Mouse (Mus musculus) hindbrain, embryonic 13.5 days (tissue): ENCODE measurements around the gene Camkk1. TPM values are rescaled to one million over a fixed set of nuclear protein-coding genes. Genes with fewer than 3 reads are reported as not detected.

Experiments used
- ATAC-seq: fragments of 200-750 bp; cut with Nextera tagmentation; 2 replicates; pipeline ENCODE4 v1.8.0; 2017; ENCODE audit warnings: moderate TSS enrichment; ENCODE audit not compliant: low FRiP score
- H3K27ac ChIP-seq: fragments of 300-500 bp; sonication (generic); 2 replicates; pipeline ENCODE4 v1.5.1; 2015; ENCODE audit warnings: inconsistent platforms, mild to moderate bottlenecking, moderate library complexity
- H3K27me3 ChIP-seq: fragments of 300-500 bp; sonication (generic); 2 replicates; pipeline ENCODE4 v1.6.1; 2015; ENCODE audit warnings: mild to moderate bottlenecking, inconsistent platforms
- H3K36me3 ChIP-seq: fragments of 300-500 bp; sonication (generic); 2 replicates; pipeline ENCODE4 v1.6.1; 2015; ENCODE audit warnings: mild to moderate bottlenecking, inconsistent platforms
- H3K4me1 ChIP-seq: fragments of 300-500 bp; sonication (generic); replicated peaks from 2 replicates; pipeline ENCODE4 v1.6.1; 2015; ENCODE audit warnings: inconsistent platforms
- H3K4me2 ChIP-seq: fragments of 300-500 bp; sonication (generic); 2 replicates; pipeline ENCODE4 v1.6.1; 2015; ENCODE audit warnings: inconsistent platforms, mild to moderate bottlenecking, moderate library complexity
- H3K4me3 ChIP-seq: fragments of 300-500 bp; sonication (generic); 2 replicates; pipeline ENCODE4 v1.5.1; 2015; ENCODE audit warnings: mild to moderate bottlenecking, inconsistent platforms
- H3K9ac ChIP-seq: fragments of 300-500 bp; sonication (generic); 2 replicates; pipeline ENCODE4 v1.6.1; 2015; ENCODE audit warnings: mild to moderate bottlenecking, inconsistent platforms
- H3K9me3 ChIP-seq: fragments of 300-500 bp; sonication (generic); 2 replicates; pipeline ENCODE4 v1.6.1; 2016; ENCODE audit warnings: inconsistent platforms
- WGBS: fragments of 180-500 bp; shearing (Covaris S2); methylation state at CpG from one replicate; pipeline ENCODE4 v1.1.7; 2015; 5-methylcytosine and 5-hydroxymethylcytosine counted together
- polyA plus RNA-seq: library from polyadenylated mRNA; unstranded; fragments of >200 nt; fragmentation: Nextera tagmentation; extraction: Ambion mirVana; gene quantifications from 2 replicates; pipeline ENCODE4 v1.2.1, GENCODE M21; 2015

The Camkk1 gene
- polyA plus RNA-seq: 21.5 and 23.1 TPM in 2 replicates

DNA sequence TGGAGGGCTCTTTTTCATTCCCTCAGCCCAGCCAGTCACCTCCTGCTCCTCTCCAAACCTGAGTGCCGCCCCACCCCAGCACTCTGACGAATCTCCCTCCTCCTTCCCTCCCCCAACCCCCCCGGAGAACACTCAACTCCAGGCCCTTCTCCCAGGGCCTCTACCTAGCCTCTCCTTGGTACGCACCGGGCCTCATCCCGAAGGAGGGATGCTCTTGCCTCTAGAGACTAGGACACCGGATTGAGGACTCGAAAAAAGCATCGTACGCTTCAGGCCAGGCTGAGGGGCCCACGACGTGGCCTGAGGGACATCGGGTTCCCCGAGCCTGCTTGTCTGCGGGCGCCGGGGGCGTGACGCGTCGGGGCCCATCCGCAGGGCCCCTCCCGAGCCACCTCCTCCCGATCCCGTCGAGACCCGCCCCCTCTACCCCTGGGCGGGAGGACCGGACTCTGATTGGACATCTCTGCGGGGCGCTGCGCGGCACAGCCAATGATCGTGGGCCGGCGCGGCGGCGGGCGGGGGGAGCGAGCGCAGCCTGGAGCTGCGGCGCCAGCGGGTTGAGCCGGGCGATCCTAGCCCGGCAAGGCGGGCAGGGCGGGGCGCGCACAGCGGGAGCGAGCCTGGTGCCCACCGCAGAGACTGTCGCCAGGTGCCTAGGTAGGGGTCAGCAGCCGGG lies at the start of gene Camkk1:
Gene Camkk1 (plus strand): TSS at position 538 of the 676 bp plus-strand sequence.
- Histone ChIP-seq H3K4me2 (peak within 1 kb of the TSS; percentile 93), H3K9me3 (no peaks in the 10 kb centered on the region), H3K4me1 (peaks cover 44% of the 10 kb centered on the region), H3K27me3 (peaks cover 38% of the 10 kb centered on the region), H3K27ac (peak within 1 kb of the TSS; percentile 86), H3K36me3 (no peaks in the 10 kb centered on the region), H3K9ac (peak within 1 kb of the TSS; percentile 82), H3K4me3 (peak within 1 kb of the TSS; percentile 75)
- ATAC-seq: peak; percentile 95
- under 1% methylated on average over 52 of the region's 57 CpGs for WGBS

DNA sequence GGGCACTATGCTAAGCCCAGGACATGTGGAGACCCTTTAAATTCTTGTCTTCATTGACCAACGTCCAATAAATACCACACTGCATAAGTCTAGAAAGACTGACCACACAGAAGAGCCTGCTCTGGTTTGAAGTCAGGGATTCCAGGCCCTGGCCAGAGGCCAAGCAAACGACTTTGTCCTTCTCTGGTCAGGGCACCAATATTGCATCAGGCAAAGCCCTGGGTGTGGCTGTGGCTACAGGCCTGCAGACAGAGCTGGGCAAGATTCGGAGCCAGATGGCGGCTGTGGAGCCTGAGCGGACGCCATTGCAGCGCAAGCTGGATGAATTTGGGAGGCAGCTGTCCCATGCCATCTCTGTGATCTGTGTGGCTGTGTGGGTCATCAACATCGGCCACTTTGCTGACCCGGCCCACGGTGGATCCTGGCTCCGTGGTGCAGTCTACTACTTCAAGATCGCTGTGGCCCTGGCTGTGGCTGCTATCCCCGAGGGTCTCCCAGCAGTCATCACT lies 43.8 kb upstream of the Camkk1 start:
- no peaks in the 10 kb centered on the region for H3K9me3 ChIP-seq
- H3K27ac ChIP-seq: no peak overlapping the region
- H3K27me3 ChIP-seq: 0 out of 2 replicates have a peak, but pooled peaks cover 8% of the 10 kb centered on the region
- no peak overlapping the region for H3K4me3 ChIP-seq
- H3K4me1 ChIP-seq: no peaks in the 10 kb centered on the region
- H3K4me2 ChIP-seq: no peak overlapping the region
- no peak for ATAC-seq
- H3K36me3 ChIP-seq: no peaks in the 10 kb centered on the region
- 85% methylated on average over 13 of the region's 13 CpGs for WGBS
- no peak overlapping the region for H3K9ac ChIP-seq

DNA sequence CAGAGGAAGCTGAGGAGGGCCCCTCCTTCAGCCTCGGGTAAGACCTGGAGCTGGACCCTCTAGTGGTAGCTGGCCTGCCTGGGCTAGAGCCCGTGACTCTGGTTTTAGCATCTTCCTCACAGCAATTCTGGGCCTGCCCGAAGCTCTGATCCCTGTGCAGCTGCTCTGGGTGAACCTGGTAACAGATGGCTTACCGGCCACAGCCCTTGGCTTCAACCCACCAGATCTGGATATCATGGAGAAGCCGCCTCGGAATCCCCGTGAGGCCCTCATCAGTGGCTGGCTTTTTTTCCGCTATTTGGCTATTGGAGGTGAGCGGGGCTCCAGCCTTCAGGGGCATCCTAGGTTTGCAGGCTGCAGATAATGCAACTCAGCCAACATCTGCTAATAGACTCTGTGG lies 36.3 kb upstream of the Camkk1 start:
- no peak overlapping the region for H3K9ac ChIP-seq
- H3K27me3 ChIP-seq: 0 out of 2 replicates have a peak, but pooled peaks cover 9% of the 10 kb centered on the region
- no peak overlapping the region for H3K4me3 ChIP-seq
- no peak overlapping the region for H3K27ac ChIP-seq
- no peaks in the 10 kb centered on the region for H3K9me3 ChIP-seq
- H3K36me3 ChIP-seq: no peaks in the 10 kb centered on the region
- ATAC-seq: no peak
- H3K4me1 ChIP-seq: no peaks in the 10 kb centered on the region
- 85% methylated on average over 9 of the region's 9 CpGs for WGBS
- no peak overlapping the region for H3K4me2 ChIP-seq

DNA sequence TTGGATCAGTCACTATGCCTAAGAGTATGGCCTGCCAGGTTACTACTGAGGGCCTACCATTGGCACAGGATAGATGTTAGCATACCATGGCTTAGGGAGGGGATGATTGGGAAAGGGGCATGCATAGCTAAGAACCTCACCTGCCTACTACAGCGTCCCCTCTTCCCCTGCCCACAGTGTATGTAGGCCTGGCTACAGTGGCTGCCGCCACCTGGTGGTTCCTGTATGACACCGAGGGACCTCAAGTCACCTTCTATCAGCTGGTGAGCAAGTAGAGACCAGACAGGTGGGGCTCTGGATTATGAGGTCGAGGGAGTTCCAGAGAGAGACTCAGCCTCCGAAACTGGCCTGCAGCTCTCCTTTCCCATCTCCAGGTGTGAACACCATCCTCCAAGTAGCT lies 35.5 kb upstream of the Camkk1 start:
- Histone ChIP-seq H3K36me3 (no peaks in the 10 kb centered on the region), H3K4me3 (no peak overlapping the region), H3K4me1 (no peaks in the 10 kb centered on the region), H3K9me3 (no peaks in the 10 kb centered on the region), H3K9ac (no peak overlapping the region), H3K27ac (no peak overlapping the region), H3K4me2 (no peak overlapping the region), H3K27me3 (0 out of 2 replicates have a peak, but pooled peaks cover 4% of the 10 kb centered on the region)
- 48% methylated on average over 5 of the region's 5 CpGs for WGBS
- no peak for ATAC-seq

DNA sequence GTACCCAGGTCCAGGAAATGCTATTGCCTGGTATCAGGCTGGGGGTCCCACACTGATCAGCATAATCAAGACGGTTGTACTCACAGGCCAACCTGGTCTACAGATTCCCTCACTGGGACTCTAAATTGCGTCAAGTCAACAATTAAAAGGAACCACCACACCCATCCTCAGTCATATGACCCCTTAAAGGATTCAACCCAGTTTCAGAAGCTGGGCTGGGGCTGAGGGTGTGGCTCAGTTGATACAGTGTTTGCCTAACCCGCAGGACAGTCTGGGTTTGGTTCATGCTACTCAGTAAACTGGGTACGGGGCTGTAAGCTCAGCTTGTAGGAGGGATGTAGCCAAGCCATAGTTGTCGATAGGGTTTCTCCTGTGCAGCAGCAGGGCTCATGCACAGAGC lies 32.1 kb upstream of the Camkk1 start:
- Histone ChIP-seq H3K27me3 (no peaks in the 10 kb centered on the region), H3K27ac (no peak overlapping the region), H3K9ac (no peak overlapping the region), H3K4me1 (no peaks in the 10 kb centered on the region), H3K4me2 (no peak overlapping the region), H3K36me3 (no peaks in the 10 kb centered on the region), H3K4me3 (no peak overlapping the region), H3K9me3 (no peaks in the 10 kb centered on the region)
- 84% methylated on average over 5 of the region's 5 CpGs for WGBS
- ATAC-seq: no peak

DNA sequence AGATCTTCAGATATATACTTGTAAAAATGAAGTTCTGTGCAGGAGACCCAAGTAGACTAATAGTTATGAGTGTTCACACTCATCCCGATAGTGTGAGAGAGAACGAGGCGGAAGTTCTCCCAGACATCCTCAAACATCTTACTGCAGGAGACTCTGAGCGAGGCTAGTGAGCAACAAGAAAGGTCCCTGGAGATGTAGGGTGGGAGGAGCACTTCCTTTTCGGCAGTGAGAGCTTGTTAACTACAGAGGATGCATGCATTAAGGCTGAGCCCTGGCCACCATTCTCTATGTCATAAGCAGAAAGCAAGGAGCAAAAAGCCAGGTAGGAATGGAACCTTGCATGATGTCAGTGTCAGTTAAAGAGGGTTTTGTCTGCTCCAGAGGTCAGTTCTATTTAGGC lies 31.6 kb upstream of the Camkk1 start:
- Histone ChIP-seq H3K36me3 (no peaks in the 10 kb centered on the region), H3K27me3 (no peaks in the 10 kb centered on the region), H3K4me2 (no peak overlapping the region), H3K9me3 (no peaks in the 10 kb centered on the region), H3K4me3 (no peak overlapping the region), H3K4me1 (no peaks in the 10 kb centered on the region), H3K9ac (no peak overlapping the region), H3K27ac (no peak overlapping the region)
- no peak for ATAC-seq
- whole genome bisulfite sequencing: 72% methylated on average over 5 of the region's 5 CpGs

DNA sequence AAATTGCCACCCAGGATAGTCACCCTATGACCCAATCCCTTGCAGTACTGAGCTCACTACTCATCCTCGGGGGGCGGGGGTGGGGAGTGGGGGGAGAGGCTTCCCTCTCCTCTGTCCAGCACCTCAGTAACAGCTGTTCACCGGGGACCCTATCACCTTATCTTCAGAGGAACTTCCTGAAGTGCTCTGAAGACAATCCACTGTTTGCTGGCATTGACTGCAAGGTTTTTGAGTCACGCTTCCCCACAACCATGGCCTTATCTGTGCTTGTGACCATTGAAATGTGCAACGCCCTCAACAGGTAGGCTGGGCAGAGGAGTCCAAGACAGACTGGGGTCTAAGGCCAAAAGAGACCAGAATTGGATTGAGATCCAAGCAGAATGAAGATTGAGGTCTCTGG lies 31.0 kb upstream of the Camkk1 start:
- Histone ChIP-seq H3K36me3 (no peaks in the 10 kb centered on the region), H3K4me3 (no peak overlapping the region), H3K4me2 (no peak overlapping the region), H3K27ac (no peak overlapping the region), H3K9me3 (no peaks in the 10 kb centered on the region), H3K27me3 (no peaks in the 10 kb centered on the region), H3K9ac (no peak overlapping the region), H3K4me1 (no peaks in the 10 kb centered on the region)
- WGBS: 85% methylated on average over 5 of the region's 5 CpGs
- ATAC-seq: no peak

DNA sequence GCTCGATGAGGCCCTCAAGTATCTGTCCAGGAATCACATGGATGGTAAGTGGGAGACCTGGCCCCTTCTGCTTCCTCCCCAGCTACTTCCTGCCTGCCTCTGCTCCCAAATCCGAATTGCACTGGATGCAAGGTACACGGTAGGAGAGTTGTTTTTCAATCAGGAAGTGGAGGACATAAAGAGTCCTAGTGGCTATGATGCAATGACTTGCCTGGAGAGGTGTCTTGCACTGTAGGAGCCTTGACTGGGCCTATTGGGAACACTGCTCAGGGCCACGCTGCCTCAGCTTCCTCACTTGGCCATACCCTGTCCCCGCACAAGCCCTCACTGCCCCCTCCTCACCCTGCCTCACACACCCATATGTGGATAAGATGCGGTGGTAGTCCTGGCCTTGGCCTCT lies 29.8 kb upstream of the Camkk1 start:
- Histone ChIP-seq H3K4me1 (no peaks in the 10 kb centered on the region), H3K36me3 (no peaks in the 10 kb centered on the region), H3K4me3 (no peak overlapping the region), H3K27me3 (no peaks in the 10 kb centered on the region), H3K27ac (no peak overlapping the region), H3K4me2 (no peak overlapping the region), H3K9me3 (no peaks in the 10 kb centered on the region), H3K9ac (no peak overlapping the region)
- WGBS: 90% methylated on average over 6 of the region's 6 CpGs
- no peak for ATAC-seq

DNA sequence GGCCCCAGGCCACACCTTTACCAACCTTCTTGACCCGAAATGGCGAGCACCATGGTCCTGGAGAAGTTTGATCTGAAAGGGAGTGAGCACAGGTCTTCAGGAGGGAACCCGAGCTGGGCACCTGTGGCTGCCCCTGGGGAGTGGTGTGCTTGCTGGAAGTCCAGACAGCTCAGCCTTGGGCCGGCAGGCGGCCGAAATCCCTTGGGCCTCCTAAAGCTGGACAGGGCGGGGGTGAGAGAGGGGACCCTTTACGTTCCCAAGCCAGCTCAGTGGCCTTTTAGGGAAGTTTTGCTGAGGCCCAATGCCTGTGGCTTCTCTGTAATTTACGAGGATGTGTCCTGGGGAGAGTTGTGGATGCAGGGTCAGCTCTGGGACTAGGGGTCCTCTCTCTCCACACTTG lies 28.1 kb upstream of the Camkk1 start:
- no peak overlapping the region for H3K9ac ChIP-seq
- no peaks in the 10 kb centered on the region for H3K27me3 ChIP-seq
- H3K4me3 ChIP-seq: no peak overlapping the region
- ATAC-seq: no peak
- H3K36me3 ChIP-seq: no peaks in the 10 kb centered on the region
- no peaks in the 10 kb centered on the region for H3K4me1 ChIP-seq
- H3K27ac ChIP-seq: no peak overlapping the region
- H3K4me2 ChIP-seq: no peak overlapping the region
- no peaks in the 10 kb centered on the region for H3K9me3 ChIP-seq
- WGBS: 86% methylated on average over 9 of the region's 9 CpGs

DNA sequence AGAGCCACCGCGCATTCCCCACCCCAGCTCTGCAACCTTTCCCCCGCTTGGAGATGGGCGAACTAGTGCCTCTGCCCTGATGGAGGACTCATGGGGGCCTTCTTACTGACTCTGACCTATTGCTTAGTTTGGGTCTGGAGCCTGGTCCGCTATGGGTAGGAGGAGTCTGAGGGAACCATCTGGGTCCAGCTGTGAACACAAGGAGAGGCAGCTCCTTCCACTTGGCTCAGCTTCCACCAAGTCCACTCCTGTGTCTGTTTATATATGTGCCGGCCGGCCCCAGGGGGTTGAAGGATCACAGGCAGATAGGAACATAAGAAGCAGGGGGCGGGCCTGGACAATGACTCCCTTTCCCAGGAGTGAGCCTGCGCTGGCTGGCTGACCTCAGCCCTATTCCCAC lies 26.8 kb upstream of the Camkk1 start:
- no peak overlapping the region for H3K27ac ChIP-seq
- H3K4me2 ChIP-seq: no peak overlapping the region
- no peaks in the 10 kb centered on the region for H3K36me3 ChIP-seq
- ATAC-seq: no peak
- no peaks in the 10 kb centered on the region for H3K4me1 ChIP-seq
- H3K9ac ChIP-seq: no peak overlapping the region
- H3K4me3 ChIP-seq: no peak overlapping the region
- 64% methylated on average over 9 of the region's 9 CpGs for WGBS
- no peaks in the 10 kb centered on the region for H3K27me3 ChIP-seq
- no peaks in the 10 kb centered on the region for H3K9me3 ChIP-seq

DNA sequence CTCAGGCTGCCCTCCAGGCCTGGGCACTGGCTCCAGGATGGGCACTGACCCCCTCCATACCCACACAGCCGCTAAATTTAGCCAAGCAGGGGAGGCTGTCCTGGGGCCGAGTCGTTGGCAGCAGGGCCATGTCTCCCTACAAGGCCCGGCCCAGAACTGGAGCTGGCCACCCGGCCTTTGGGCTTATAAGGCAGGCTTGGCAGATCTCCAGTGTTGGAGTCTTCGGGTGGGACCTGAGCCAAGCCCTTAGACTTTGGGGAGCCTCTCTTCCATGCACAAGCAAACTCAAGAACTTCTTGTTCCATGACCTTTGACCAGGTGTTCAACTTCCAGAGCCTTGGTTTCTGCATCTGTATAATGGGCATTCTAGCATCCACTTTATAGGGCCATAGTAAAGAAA lies 22.5 kb upstream of the Camkk1 start:
- Histone ChIP-seq H3K27ac (no peak overlapping the region), H3K36me3 (no peaks in the 10 kb centered on the region), H3K4me3 (no peak overlapping the region), H3K9me3 (no peaks in the 10 kb centered on the region), H3K4me2 (no peak overlapping the region), H3K9ac (no peak overlapping the region), H3K27me3 (no peaks in the 10 kb centered on the region), H3K4me1 (no peaks in the 10 kb centered on the region)
- 89% methylated on average over 6 of the region's 6 CpGs for WGBS
- no peak for ATAC-seq

DNA sequence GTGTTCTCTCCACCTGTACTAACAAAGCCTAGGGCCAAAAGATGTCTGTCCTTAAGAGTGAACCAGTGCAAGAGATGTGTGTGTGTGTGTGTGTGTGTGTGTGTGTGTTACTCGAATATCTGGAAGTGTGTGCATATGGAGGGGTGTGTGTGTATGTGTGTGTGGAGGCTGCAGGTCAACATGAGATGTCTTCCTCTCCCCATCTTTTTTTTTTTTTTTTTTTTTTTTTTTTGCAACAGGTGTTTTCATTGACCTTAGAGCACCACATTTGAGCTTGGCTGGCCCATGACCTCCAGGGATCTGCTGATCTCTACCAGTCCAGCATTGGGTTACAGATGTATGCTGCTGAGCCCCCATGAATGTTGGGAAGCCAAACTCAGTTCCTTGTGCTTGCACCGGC lies 22.0 kb upstream of the Camkk1 start:
- Histone ChIP-seq H3K4me1 (no peaks in the 10 kb centered on the region), H3K9me3 (no peaks in the 10 kb centered on the region), H3K4me2 (no peak overlapping the region), H3K27ac (no peak overlapping the region), H3K36me3 (no peaks in the 10 kb centered on the region), H3K4me3 (no peak overlapping the region), H3K27me3 (no peaks in the 10 kb centered on the region), H3K9ac (no peak overlapping the region)
- 87% methylated on average over 2 of the region's 2 CpGs for WGBS
- no peak for ATAC-seq
